Mouse (Mus musculus): Measurements from ENCODE around the gene Naa80.

- TF ChIP-seq POLR2A (IDR thresholded peaks at IDR 0.05; ENCODE audit: borderline replicate concordance, insufficient read depth, low read length) (no peak), CTCF (IDR thresholded peaks at IDR 0.05; ENCODE audit: borderline replicate concordance, insufficient read depth, low read depth, low read length) (no peak)
Observed at GRCm38 (mm10) chr9:107576357-107577107, 2.2 kb upstream of the Naa80 start, which contains the start of gene Hyal1.
